Mouse (Mus musculus) MEL (cell line): Measurements from ENCODE around the gene Btg2. TPM values are rescaled to one million over a fixed set of nuclear protein-coding genes. Genes with fewer than 3 reads are reported as not detected.

Source experiments
- DNase-seq: peaks from one replicate; pipeline ENCODE4 v3.0.0; 2011; ENCODE audit warnings: low read depth, low spot score
- H3K27ac ChIP-seq: 2 replicates; pipeline ENCODE4 v1.5.1; 2012; ENCODE audit warnings: low read depth, mild to moderate bottlenecking, control low read depth, low read length, moderate library complexity; ENCODE audit not compliant: control insufficient read depth
- H3K27me3 ChIP-seq, 2 experiments: fragments of 150-350 bp in 1 of 2; sonication (generic) in 1 of 2; 2 replicates each; pipeline ENCODE4 v1.6.1; 2012; ENCODE audit warnings: low read length in 2 of 2, mild to moderate bottlenecking in 2 of 2, improper control_type of control experiment in 1 of 2, moderate library complexity in 1 of 2; ENCODE audit not compliant: insufficient read depth in 2 of 2, control insufficient read depth in 1 of 2
- H3K36me3 ChIP-seq, 2 experiments: 2 replicates each; pipeline ENCODE4 v1.6.1; 2012 to 2014; ENCODE audit warnings: low read length in 2 of 2, improper control_type of control experiment in 1 of 2, inconsistent platforms in 1 of 2, mild to moderate bottlenecking in 1 of 2; ENCODE audit not compliant: insufficient read depth in 2 of 2, control insufficient read depth in 1 of 2
- H3K4me1 ChIP-seq, 2 experiments: fragments of 150-350 bp in 1 of 2; sonication (generic) in 1 of 2; 2 replicates each; pipeline ENCODE4 v1.6.1; 2012; ENCODE audit warnings: low read length in 2 of 2, improper control_type of control experiment in 1 of 2, mild to moderate bottlenecking in 1 of 2; ENCODE audit not compliant: insufficient read depth in 2 of 2, control insufficient read depth in 1 of 2
- H3K4me3 ChIP-seq, 2 experiments: fragments of 150-350 bp in 1 of 2; sonication (generic) in 1 of 2; 2 replicates each; pipeline ENCODE4 v1.5.1; 2012; ENCODE audit warnings: low read depth in 2 of 2, low read length in 2 of 2, mild to moderate bottlenecking in 2 of 2, moderate library complexity in 2 of 2, control low read depth in 1 of 2, improper control_type of control experiment in 1 of 2; ENCODE audit not compliant: control insufficient read depth in 1 of 2, insufficient read depth in 1 of 2
- H3K79me2 ChIP-seq: 2 replicates; pipeline ENCODE4 v1.6.1; 2012; ENCODE audit warnings: mild to moderate bottlenecking, low read length, moderate library complexity; ENCODE audit not compliant: control insufficient read depth, poor library complexity, insufficient read depth
- H3K9ac ChIP-seq: 2 replicates; pipeline ENCODE4 v1.6.1; 2012; ENCODE audit warnings: low read depth, mild to moderate bottlenecking, control low read depth, low read length, moderate library complexity; ENCODE audit not compliant: control insufficient read depth, poor library complexity, severe bottlenecking
- H3K9me3 ChIP-seq: fragments of 150-350 bp; sonication (generic); replicated peaks from 2 replicates; pipeline ENCODE4 v1.6.1; 2012; ENCODE audit warnings: mild to moderate bottlenecking, low read length, improper control_type of control experiment, moderate library complexity; ENCODE audit not compliant: insufficient read depth
- BHLHE40 ChIP-seq: IDR thresholded peaks from 2 replicates; pipeline ENCODE4 v1.6.1; 2012; ENCODE audit warnings: low read depth, mild to moderate bottlenecking, inconsistent platforms, low read length, improper control_type of control experiment, borderline replicate concordance
- CHD1 ChIP-seq: IDR thresholded peaks from 2 replicates; pipeline ENCODE4 v1.6.1; 2012; ENCODE audit warnings: low read depth, mild to moderate bottlenecking, inconsistent platforms, low read length, improper control_type of control experiment
- CTCF ChIP-seq, 3 experiments: IDR thresholded peaks in 2 of 3; conservative IDR thresholded peaks in 1 of 3; 2 replicates each; pipeline ENCODE4 v1.5.1; 2011 to 2012; ENCODE audit warnings: low read length in 3 of 3, low read depth in 2 of 3, mild to moderate bottlenecking in 2 of 3, improper control_type of control experiment in 1 of 3, inconsistent platforms in 1 of 3, mixed read lengths in 1 of 3, moderate library complexity in 1 of 3; ENCODE audit not compliant: control insufficient read depth in 1 of 3, insufficient read depth in 1 of 3, poor library complexity in 1 of 3, severe bottlenecking in 1 of 3
- E2F4 ChIP-seq: IDR thresholded peaks from 2 replicates; pipeline ENCODE4 v1.6.1; 2011; ENCODE audit warnings: low read depth, low read length, improper control_type of control experiment, borderline replicate concordance
- ELF1 ChIP-seq: IDR thresholded peaks from 2 replicates; pipeline ENCODE4 v1.6.1; 2014; ENCODE audit warnings: low read depth, mild to moderate bottlenecking, inconsistent platforms, low read length, improper control_type of control experiment, moderate library complexity
- EP300 ChIP-seq, 2 experiments: IDR thresholded peaks; 2 replicates each; pipeline ENCODE4 v1.6.1; 2011; ENCODE audit warnings: improper control_type of control experiment in 2 of 2, low read length in 2 of 2, low read depth in 1 of 2, mild to moderate bottlenecking in 1 of 2
- ETS1 ChIP-seq: IDR thresholded peaks from 2 replicates; pipeline ENCODE4 v1.6.1; 2012; ENCODE audit warnings: low read depth, mild to moderate bottlenecking, inconsistent platforms, low read length, improper control_type of control experiment, moderate library complexity
- GABPA ChIP-seq: IDR thresholded peaks from 2 replicates; pipeline ENCODE4 v1.6.1; 2012; ENCODE audit warnings: low read depth, mild to moderate bottlenecking, inconsistent platforms, low read length, improper control_type of control experiment, moderate library complexity
- GATA1 ChIP-seq: IDR thresholded peaks from 2 replicates; pipeline ENCODE4 v1.6.1; 2011; ENCODE audit warnings: low read depth, low read length, improper control_type of control experiment
- HCFC1 ChIP-seq: IDR thresholded peaks from 2 replicates; pipeline ENCODE4 v1.6.1; 2012; ENCODE audit warnings: low read depth, mild to moderate bottlenecking, inconsistent platforms, low read length, improper control_type of control experiment, moderate library complexity
- JUND ChIP-seq: IDR thresholded peaks from 2 replicates; pipeline ENCODE4 v1.6.1; 2011; ENCODE audit warnings: low read depth, mild to moderate bottlenecking, improper control_type of control experiment, low read length
- KAT2A ChIP-seq: conservative IDR thresholded peaks from 2 replicates; pipeline ENCODE4 v1.6.1; 2012; ENCODE audit warnings: low read depth, low read length, improper control_type of control experiment, inconsistent platforms
- MAFK ChIP-seq: IDR thresholded peaks from 2 replicates; pipeline ENCODE4 v1.6.1; 2011; ENCODE audit warnings: low read depth, mild to moderate bottlenecking, low read length, improper control_type of control experiment, borderline replicate concordance
- MAX ChIP-seq: IDR thresholded peaks from 2 replicates; pipeline ENCODE4 v1.6.1; 2011; ENCODE audit warnings: low read length, improper control_type of control experiment
- MAZ ChIP-seq: IDR thresholded peaks from 2 replicates; pipeline ENCODE4 v1.6.1; 2012; ENCODE audit warnings: low read depth, mild to moderate bottlenecking, inconsistent platforms, low read length, improper control_type of control experiment
- MYB ChIP-seq: IDR thresholded peaks from 2 replicates; pipeline ENCODE4 v1.6.1; 2011; ENCODE audit warnings: mild to moderate bottlenecking, low read depth, low read length, improper control_type of control experiment
- MYC ChIP-seq: IDR thresholded peaks from 2 replicates; pipeline ENCODE4 v1.6.1; 2011; ENCODE audit warnings: low read depth, mild to moderate bottlenecking, low read length, improper control_type of control experiment, moderate library complexity
- NELFE ChIP-seq: IDR thresholded peaks from 2 replicates; pipeline ENCODE4 v1.6.1; 2011; ENCODE audit warnings: low read depth, low read length, improper control_type of control experiment
- NRF1 ChIP-seq: IDR thresholded peaks from 2 replicates; pipeline ENCODE4 v1.6.1; 2014; ENCODE audit warnings: low read depth, mild to moderate bottlenecking, inconsistent platforms, low read length, improper control_type of control experiment, moderate library complexity; ENCODE audit not compliant: poor library complexity, insufficient read depth, severe bottlenecking
- POLR2AphosphoS2 ChIP-seq: IDR thresholded peaks from 2 replicates; pipeline ENCODE4 v1.6.1; 2011; ENCODE audit warnings: low read length, improper control_type of control experiment
- POLR2AphosphoS5 ChIP-seq: IDR thresholded peaks from 2 replicates; pipeline ENCODE4 v1.6.1; 2012; ENCODE audit warnings: low read depth, borderline replicate concordance, mild to moderate bottlenecking, inconsistent platforms, low read length, moderate library complexity, mixed read lengths
- RAD21 ChIP-seq: IDR thresholded peaks from 2 replicates; pipeline ENCODE4 v1.6.1; 2011; ENCODE audit warnings: mild to moderate bottlenecking, low read depth, low read length, improper control_type of control experiment
- RCOR1 ChIP-seq: IDR thresholded peaks from 2 replicates; pipeline ENCODE4 v1.6.1; 2012; ENCODE audit warnings: low read depth, mild to moderate bottlenecking, inconsistent platforms, low read length, improper control_type of control experiment
- SIN3A ChIP-seq: IDR thresholded peaks from 2 replicates; pipeline ENCODE4 v1.6.1; 2012; ENCODE audit warnings: low read length, improper control_type of control experiment, inconsistent platforms
- TBP ChIP-seq: IDR thresholded peaks from 2 replicates; pipeline ENCODE4 v1.8.0; 2011; ENCODE audit warnings: low read depth, low read length, improper control_type of control experiment
- TCF12 ChIP-seq: IDR thresholded peaks from 2 replicates; pipeline ENCODE4 v1.6.1; 2014; ENCODE audit warnings: low read depth, mild to moderate bottlenecking, inconsistent platforms, low read length, improper control_type of control experiment, moderate library complexity
- UBTF ChIP-seq: IDR thresholded peaks from 2 replicates; pipeline ENCODE4 v1.6.1; 2012; ENCODE audit warnings: low read depth, mild to moderate bottlenecking, inconsistent platforms, low read length, improper control_type of control experiment, moderate library complexity, borderline replicate concordance; ENCODE audit not compliant: insufficient read depth
- USF1 ChIP-seq: IDR thresholded peaks from 2 replicates; pipeline ENCODE4 v1.6.1; 2014; ENCODE audit warnings: low read depth, mild to moderate bottlenecking, inconsistent platforms, low read length, improper control_type of control experiment, moderate library complexity
- USF2 ChIP-seq, 2 experiments: IDR thresholded peaks; 2 replicates each; pipeline ENCODE4 v1.6.1; 2011 to 2012; ENCODE audit warnings: improper control_type of control experiment in 2 of 2, low read length in 2 of 2, borderline replicate concordance in 1 of 2, inconsistent platforms in 1 of 2, low read depth in 1 of 2, mild to moderate bottlenecking in 1 of 2; ENCODE audit not compliant: insufficient read depth in 1 of 2
- ZC3H11A ChIP-seq: IDR thresholded peaks from 2 replicates; pipeline ENCODE4 v1.6.1; 2012; ENCODE audit warnings: low read depth, mild to moderate bottlenecking, inconsistent platforms, low read length, improper control_type of control experiment
- ZKSCAN1 ChIP-seq: IDR thresholded peaks from 2 replicates; pipeline ENCODE4 v1.6.1; 2012; ENCODE audit warnings: low read depth, mild to moderate bottlenecking, inconsistent platforms, low read length, improper control_type of control experiment, moderate library complexity
- ZMIZ1 ChIP-seq: IDR thresholded peaks from 2 replicates; pipeline ENCODE4 v1.6.1; 2012; ENCODE audit warnings: low read depth, mild to moderate bottlenecking, inconsistent platforms, low read length, improper control_type of control experiment, moderate library complexity
- ZNF384 ChIP-seq: IDR thresholded peaks from 2 replicates; pipeline ENCODE4 v1.6.1; 2012; ENCODE audit warnings: low read depth, mild to moderate bottlenecking, inconsistent platforms, low read length, improper control_type of control experiment
- polyA plus RNA-seq, 2 experiments: library from polyadenylated mRNA; stranded (reverse) in 1 of 2; unstranded in 1 of 2; fragments of >175 nt in 1 of 2; fragments of >200 nt in 1 of 2; gene quantifications; 2 replicates each; pipeline versions ENCODE4 v1.2.1 to v1.2.4; 2012; ENCODE audit warnings: low replicate concordance in 2 of 2, low read depth in 1 of 2; ENCODE audit not compliant: insufficient read length in 2 of 2, insufficient read depth in 1 of 2, missing spikeins in 1 of 2
- total RNA-seq: library from RNA; depleted of rRNA; stranded (reverse); fragments of 300-350 nt; gene quantifications from 2 replicates; pipeline ENCODE4 v1.2.3, GENCODE M21; 2012

Gene Btg2
- total and polyA plus RNA-seq, 3 experiments = 2.1 to 3.6 TPM; not detected in 1

DNA sequence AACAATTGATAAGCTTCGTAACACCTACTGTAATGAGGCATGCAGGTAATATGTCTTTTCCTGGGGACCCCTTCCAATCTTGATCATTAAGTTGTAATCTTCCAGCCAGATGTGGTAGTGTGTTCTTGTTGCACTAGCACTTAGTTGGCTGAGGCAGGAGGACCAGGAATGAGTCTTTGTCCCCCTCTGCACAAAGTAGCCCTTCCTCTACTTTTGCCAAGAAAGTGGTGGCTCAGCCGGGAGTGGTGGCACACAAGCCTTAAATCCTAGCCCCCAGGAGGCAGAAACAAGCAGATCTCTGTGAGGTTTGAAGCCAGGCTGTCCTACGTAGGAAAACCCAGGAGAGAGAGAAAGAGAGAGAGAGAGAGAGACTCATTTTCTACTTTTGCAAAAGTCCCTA lies 17.0 kb downstream of the Btg2 start (continued):
- TF ChIP-seq MAX = no peak

DNA sequence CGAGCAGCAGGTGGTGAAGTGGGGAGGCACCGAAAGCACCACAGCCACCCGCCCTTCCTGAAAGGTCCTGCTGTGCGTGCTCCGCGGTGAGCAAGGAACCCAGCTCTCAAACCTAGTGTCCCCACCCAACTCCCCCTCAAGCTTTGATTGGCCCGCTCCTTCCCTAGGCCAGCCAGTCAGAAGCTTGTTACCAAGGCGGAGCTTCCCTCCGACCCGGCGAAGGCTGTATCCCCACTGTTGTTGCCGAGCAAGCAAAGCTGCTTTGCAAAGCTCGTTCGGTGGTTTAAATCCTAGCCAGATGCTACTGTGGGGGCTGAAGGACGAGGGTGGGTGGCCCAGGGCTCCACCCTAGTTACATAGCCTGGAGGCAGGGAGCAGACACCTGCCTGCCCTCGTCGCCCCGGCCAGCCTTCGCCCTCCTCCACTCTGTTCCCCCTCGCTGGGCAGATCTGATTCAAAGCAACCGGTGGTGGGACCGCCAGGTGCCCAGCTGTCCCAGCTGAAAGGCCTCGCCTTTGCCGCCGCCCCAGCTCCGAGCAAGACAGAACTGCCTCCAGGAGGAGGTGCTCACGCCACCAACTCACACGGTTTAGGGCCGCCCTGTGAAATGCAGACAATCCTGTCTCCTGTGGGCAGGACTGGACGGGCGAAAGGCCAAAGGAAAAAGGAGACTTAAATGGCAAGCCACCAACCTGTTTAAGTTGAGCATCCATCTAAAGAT lies 17.9 kb downstream of the Btg2 start:
- Histone ChIP-seq H3K9ac (peak overlapping the region; percentile 69), H3K9me3 (no peaks in the 10 kb centered on the region), H3K27me3 (no peaks in the 10 kb centered on the region), H3K36me3 (peaks cover 0 to 21% of the 10 kb centered on the region in 2 experiments; a peak in 2 of 4 replicates), H3K79me2 (no peaks in the 10 kb centered on the region; the same call in 1 of the 2 replicates), H3K4me3 (peak overlapping the region; percentile 48 to 55), H3K27ac (peak overlapping the region; percentile 78), H3K4me1 (peaks cover 17 to 25% of the 10 kb centered on the region in 2 experiments)
- peak; percentile 96 for DNase-seq
- no peak for TF ChIP-seq MYC
- TF ChIP-seq POLR2AphosphoS2 = no peak
- TF ChIP-seq HCFC1 = 0 out of 2 replicates have a peak, but pooled peaks have one; percentile 5
- TF ChIP-seq GATA1 = no peak
- TF ChIP-seq ELF1 = 0 out of 2 replicates have a peak, but pooled peaks have one; percentile 22
- TF ChIP-seq TCF12 = peak; percentile 52; the same call in 1 of the 2 replicates
- no peak for TF ChIP-seq UBTF
- TF ChIP-seq CTCF (IDR thresholded peaks at IDR 0.05 in 2 of 3, conservative IDR thresholded peaks at IDR 0.05 in 1 of 3; ENCODE audit: control insufficient read depth in 1 of 3, insufficient read depth in 1 of 3, low read depth in 2 of 3, low read length in 3 of 3, poor library complexity in 1 of 3, severe bottlenecking in 1 of 3) = peak in 1 of 3 experiments; percentile 28; a peak in 1 of 6 replicates
- peak; percentile 41; the same call in 1 of the 2 replicates for TF ChIP-seq NELFE
- no peak for TF ChIP-seq EP300 (IDR thresholded peaks at IDR 0.05; ENCODE audit: low read depth in 1 of 2, low read length in 2 of 2)
- no peak for TF ChIP-seq GABPA
- TF ChIP-seq JUND = no peak
- no peak for TF ChIP-seq CHD1
- TF ChIP-seq BHLHE40 = no peak
- TF ChIP-seq SIN3A = peak; percentile 71
- no peak for TF ChIP-seq ZNF384
- no peak for TF ChIP-seq MYB
- no peak for TF ChIP-seq TBP
- no peak for TF ChIP-seq RCOR1
- no peak for TF ChIP-seq USF2 (IDR thresholded peaks at IDR 0.05; ENCODE audit: borderline replicate concordance in 1 of 2, insufficient read depth in 1 of 2, low read depth in 1 of 2, low read length in 2 of 2)
- no peak for TF ChIP-seq RAD21
- peak; percentile 57; the same call in 1 of the 2 replicates for TF ChIP-seq MAX
- no peak for TF ChIP-seq E2F4
- peak; percentile 82 for TF ChIP-seq MAZ
- TF ChIP-seq ZC3H11A = no peak
- TF ChIP-seq POLR2AphosphoS5 = no peak
- no peak for TF ChIP-seq KAT2A
- peak; percentile 41; the same call in 1 of the 2 replicates for TF ChIP-seq ZMIZ1
- TF ChIP-seq ETS1 = peak; percentile 10; the same call in 1 of the 2 replicates
- TF ChIP-seq MAFK = no peak
- TF ChIP-seq USF1 = no peak
- no peak for TF ChIP-seq ZKSCAN1
- no peak for TF ChIP-seq NRF1
